Mouse (Mus musculus) E14TG2a.4 (cell line): Measurements from ENCODE around the gene D430042O09Rik.

ENCODE experiments used
- CTCF ChIP-seq: conservative IDR thresholded peaks from 2 replicates; pipeline ENCODE4 v1.5.1; 2014; ENCODE audit warnings: low read length
- POU5F1 ChIP-seq: IDR thresholded peaks from 2 replicates; pipeline ENCODE4 v1.6.1; 2014; ENCODE audit warnings: low read length, borderline replicate concordance

DNA sequence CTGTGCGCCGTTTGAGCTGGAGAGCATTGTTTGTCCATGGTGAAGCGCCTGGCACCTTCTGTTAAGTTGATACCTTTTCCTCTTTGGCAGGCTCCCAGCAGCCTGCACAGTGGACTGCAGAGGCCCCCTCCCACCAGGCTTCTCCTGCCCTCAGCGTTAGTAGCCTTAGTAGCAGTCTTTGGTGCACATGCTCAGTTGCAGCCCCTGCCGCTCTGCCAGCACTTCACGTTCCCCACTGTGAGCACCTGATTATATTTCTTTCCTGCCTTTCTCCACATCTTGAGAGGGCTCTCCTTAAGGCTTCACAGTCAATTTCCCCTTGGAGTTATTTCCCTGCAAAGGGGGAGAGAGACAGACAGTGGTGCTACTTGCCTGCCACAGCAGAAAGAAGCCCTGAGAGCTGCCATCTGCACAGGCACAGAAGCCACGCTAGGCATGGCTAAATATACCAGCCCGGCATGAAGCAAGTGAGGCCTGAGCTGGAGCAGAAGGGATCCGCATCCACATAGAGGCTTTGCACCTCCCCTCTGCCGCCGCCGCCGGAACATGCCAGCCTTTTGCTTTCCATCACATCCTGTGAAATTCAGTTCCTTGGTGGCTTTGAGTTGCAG is 65.4 kb downstream of the D430042O09Rik start:
- TF ChIP-seq CTCF (no peak), POU5F1 (no peak)
